Mouse (Mus musculus) cortical plate, adult 2 months (tissue): Measurements from ENCODE around the gene Vapb.

Experiments
- CTCF ChIP-seq: fragments of 200-500 bp; IDR thresholded peaks from 2 replicates; pipeline ENCODE4 v1.5.1; 2011; ENCODE audit warnings: mild to moderate bottlenecking, control low read depth, low read length; ENCODE audit not compliant: insufficient read depth; ENCODE audit errors: extremely low read depth
- POLR2A ChIP-seq: fragments of 200-500 bp; IDR thresholded peaks from 2 replicates; pipeline ENCODE4 v1.6.1; 2011; ENCODE audit warnings: mild to moderate bottlenecking, low read length, control low read depth; ENCODE audit not compliant: insufficient read depth; ENCODE audit errors: extremely low read depth

- TF ChIP-seq CTCF, result no peak
- no peak for TF ChIP-seq POLR2A
Observed at GRCm38 (mm10) chr2:173724940-173725807, 12.1 kb upstream of the Vapb start.
